Mouse (Mus musculus): ENCODE results near the gene Prr7.
A peak's percentile ranks its signal among the peaks of the same experiment; 100 is the strongest.

Prr7 gene

GRCm38 (mm10) chr13:55449205-55449604, 14.9 kb upstream of the Prr7 start:
- no peak for DNase-seq

GRCm38 (mm10) chr13:55449679-55450441, 14.2 kb upstream of the Prr7 start:
- DNase-seq, result no peak

- DNase-seq, result peak in 1 of 2 experiments; percentile 54
Measured at GRCm38 (mm10) chr13:55450511-55450980, 13.5 kb upstream of the Prr7 start.

- no peak for DNase-seq
Measured at GRCm38 (mm10) chr13:55451296-55451695, 12.8 kb upstream of the Prr7 start.

- no peak for DNase-seq
Measured at GRCm38 (mm10) chr13:55451785-55452549, 12.1 kb upstream of the Prr7 start.

- no peak for DNase-seq
Measured at GRCm38 (mm10) chr13:55462965-55463364, 1.1 kb upstream of the Prr7 start.

GRCm38 (mm10) chr13:55463399-55464026, 554 bp upstream of the Prr7 start:
- DNase-seq, result no peak

GRCm38 (mm10) chr13:55465184-55465583, 1.1 kb downstream of the Prr7 start:
- DNase-seq, result no peak

GRCm38 (mm10) chr13:55465830-55466440, 1.9 kb downstream of the Prr7 start:
- DNase-seq, result no peak

- DNase-seq, result no peak
Measured at GRCm38 (mm10) chr13:55468851-55469560, 4.9 kb downstream of the Prr7 start.

GRCm38 (mm10) chr13:55470372-55470771, 6.3 kb downstream of the Prr7 start:
- peak; percentile 88 to 90 for DNase-seq

- DNase-seq, result peak; percentile 80 to 81
Measured at GRCm38 (mm10) chr13:55471156-55471818, 7.2 kb downstream of the Prr7 start.

GRCm38 (mm10) chr13:55471819-55472131, 7.7 kb downstream of the Prr7 start:
- DNase-seq, result no peak

GRCm38 (mm10) chr13:55472132-55473022, 8.3 kb downstream of the Prr7 start:
- peak; percentile 61 to 66 for DNase-seq

- no peak for DNase-seq
Measured at GRCm38 (mm10) chr13:55473076-55473831, 9.2 kb downstream of the Prr7 start.

GRCm38 (mm10) chr13:55473961-55474360, 9.9 kb downstream of the Prr7 start:
- DNase-seq, result peak in 1 of 2 experiments; percentile 27

- peak in 1 of 2 experiments; percentile 24 for DNase-seq
Measured at GRCm38 (mm10) chr13:55474621-55475069, 10.6 kb downstream of the Prr7 start.

- no peak for DNase-seq
Measured at GRCm38 (mm10) chr13:55475750-55476149, 11.7 kb downstream of the Prr7 start.

- DNase-seq, result no peak
Measured at GRCm38 (mm10) chr13:55476256-55476655, 12.2 kb downstream of the Prr7 start.

GRCm38 (mm10) chr13:55477492-55477891, 13.4 kb downstream of the Prr7 start:
- no peak for DNase-seq

Data from cerebellum, postnatal 36 days (tissue).